Mouse (Mus musculus) heart, embryonic 15.5 days (tissue): ENCODE results near the gene Hcn3. TPM values are rescaled to one million over a fixed set of nuclear protein-coding genes. Genes with fewer than 3 reads are reported as not detected.

Source experiments
- ATAC-seq: fragments of 200-750 bp; cut with Nextera tagmentation; replicated peaks from 2 replicates; pipeline ENCODE4 v1.8.0; 2017; ENCODE audit warnings: low read depth, moderate TSS enrichment; ENCODE audit not compliant: insufficient number of reproducible peaks, insufficient read depth, low FRiP score
- H3K27ac ChIP-seq: fragments of 300-500 bp; sonication (generic); 2 replicates; pipeline ENCODE4 v1.5.1; 2015; ENCODE audit warnings: mild to moderate bottlenecking, inconsistent platforms
- H3K27me3 ChIP-seq: fragments of 300-500 bp; sonication (generic); 2 replicates; pipeline ENCODE4 v1.6.1; 2015; ENCODE audit warnings: inconsistent platforms
- H3K36me3 ChIP-seq: fragments of 300-500 bp; sonication (generic); 2 replicates; pipeline ENCODE4 v1.6.1; 2015; ENCODE audit warnings: mild to moderate bottlenecking, inconsistent platforms
- H3K4me1 ChIP-seq: fragments of 300-500 bp; sonication (generic); replicated peaks from 2 replicates; pipeline ENCODE4 v1.6.1; 2015; ENCODE audit warnings: inconsistent platforms
- H3K4me2 ChIP-seq: fragments of 300-500 bp; sonication (generic); 2 replicates; pipeline ENCODE4 v1.6.1; 2015; ENCODE audit warnings: inconsistent platforms, mild to moderate bottlenecking, moderate library complexity
- H3K4me3 ChIP-seq: fragments of 300-500 bp; sonication (generic); 2 replicates; pipeline ENCODE4 v1.5.1; 2015; ENCODE audit warnings: mild to moderate bottlenecking, inconsistent platforms
- H3K9ac ChIP-seq: fragments of 300-500 bp; sonication (generic); 2 replicates; pipeline ENCODE4 v1.6.1; 2015; ENCODE audit warnings: mild to moderate bottlenecking, inconsistent platforms
- H3K9me3 ChIP-seq: fragments of 300-500 bp; sonication (generic); replicated peaks from 2 replicates; pipeline ENCODE4 v1.6.1; 2016; ENCODE audit warnings: inconsistent platforms
- WGBS: fragments of 180-500 bp; shearing (Covaris S2); methylation state at CpG from one replicate; pipeline ENCODE4 v1.1.7; 2015; ENCODE audit warnings: mixed read lengths; 5-methylcytosine and 5-hydroxymethylcytosine counted together
- polyA plus RNA-seq: library from polyadenylated mRNA; unstranded; fragments of >200 nt; fragmentation: Nextera tagmentation; extraction: Ambion mirVana; gene quantifications from 2 replicates; pipeline ENCODE4 v1.2.1, GENCODE M21; 2015

Gene Hcn3
- 0.52 and 1.1 TPM in 2 replicates for polyA plus RNA-seq

GRCm38 (mm10) chr3:89159616-89160344 lies at the start of gene Hcn3:
Hcn3 (minus strand) TSS chr3:89160196.
- Histone ChIP-seq H3K4me1 (peaks cover 23% of the 10 kb centered on the region), H3K27me3 (peaks cover 28% of the 10 kb centered on the region), H3K36me3 (no peaks in the 10 kb centered on the region), H3K4me3 (peak within 1 kb of the TSS; percentile 67), H3K9ac (peak within 1 kb of the TSS; percentile 46), H3K27ac (no peak within 1 kb of the TSS), H3K9me3 (no peaks in the 10 kb centered on the region), H3K4me2 (peak within 1 kb of the TSS; percentile 100)
- under 1% methylated on average over 65 of the region's 66 CpGs for WGBS
- ATAC-seq = peak; percentile 70

- whole genome bisulfite sequencing = 87% methylated on average over 7 of the region's 7 CpGs
- H3K36me3 ChIP-seq = peaks cover 56% of the 10 kb centered on the region
- no peak overlapping the region for H3K9ac ChIP-seq
- H3K9me3 ChIP-seq = no peaks in the 10 kb centered on the region
- peaks cover 26% of the 10 kb centered on the region for H3K4me1 ChIP-seq
- no peak for ATAC-seq
- no peaks in the 10 kb centered on the region for H3K27me3 ChIP-seq
- no peak overlapping the region for H3K27ac ChIP-seq
- no peak overlapping the region for H3K4me2 ChIP-seq
- no peak overlapping the region for H3K4me3 ChIP-seq
These were observed 49.7 kb upstream of the Hcn3 start for GRCm38 (mm10) chr3:89209731-89210130.

- Histone ChIP-seq H3K4me3 (no peak overlapping the region), H3K9me3 (no peaks in the 10 kb centered on the region), H3K27ac (no peak overlapping the region), H3K4me1 (peaks cover 21% of the 10 kb centered on the region), H3K27me3 (no peaks in the 10 kb centered on the region), H3K9ac (no peak overlapping the region), H3K36me3 (peaks cover 59% of the 10 kb centered on the region), H3K4me2 (no peak overlapping the region)
- WGBS = 88% methylated on average over 6 of the region's 6 CpGs
- ATAC-seq = no peak
These were observed 48.7 kb upstream of the Hcn3 start for GRCm38 (mm10) chr3:89208736-89209135.

- Histone ChIP-seq H3K9ac (no peak overlapping the region), H3K36me3 (peaks cover 59% of the 10 kb centered on the region), H3K27me3 (no peaks in the 10 kb centered on the region), H3K4me2 (no peak overlapping the region), H3K4me3 (no peak overlapping the region), H3K27ac (no peak overlapping the region), H3K4me1 (peaks cover 23% of the 10 kb centered on the region), H3K9me3 (no peaks in the 10 kb centered on the region)
- no peak for ATAC-seq
- 87% methylated on average over 13 of the region's 13 CpGs for WGBS
These were observed 48.2 kb upstream of the Hcn3 start for GRCm38 (mm10) chr3:89208075-89208657.

GRCm38 (mm10) chr3:89206695-89207094 lies 46.7 kb upstream of the Hcn3 start:
- Histone ChIP-seq H3K27ac (no peak overlapping the region), H3K36me3 (peaks cover 59% of the 10 kb centered on the region), H3K27me3 (no peaks in the 10 kb centered on the region), H3K9me3 (no peaks in the 10 kb centered on the region), H3K4me2 (no peak overlapping the region), H3K4me3 (no peak overlapping the region), H3K9ac (no peak overlapping the region), H3K4me1 (peaks cover 14% of the 10 kb centered on the region)
- no peak for ATAC-seq
- WGBS = 80% methylated on average over 2 of the region's 2 CpGs

- Histone ChIP-seq H3K36me3 (peaks cover 59% of the 10 kb centered on the region), H3K4me1 (peaks cover 14% of the 10 kb centered on the region), H3K27ac (no peak overlapping the region), H3K9me3 (no peaks in the 10 kb centered on the region), H3K4me3 (no peak overlapping the region), H3K9ac (no peak overlapping the region), H3K4me2 (no peak overlapping the region), H3K27me3 (no peaks in the 10 kb centered on the region)
- 89% methylated on average over 7 of the region's 7 CpGs for WGBS
- no peak for ATAC-seq
These were observed 46.1 kb upstream of the Hcn3 start for GRCm38 (mm10) chr3:89206079-89206478.

- peaks cover 5% of the 10 kb centered on the region for H3K4me1 ChIP-seq
- peak overlapping the region; percentile 70 for H3K4me2 ChIP-seq
- 32% methylated on average over 5 of the region's 5 CpGs for WGBS
- no peaks in the 10 kb centered on the region for H3K9me3 ChIP-seq
- H3K9ac ChIP-seq = peak overlapping the region; percentile 52
- H3K4me3 ChIP-seq = peak overlapping the region; percentile 52
- ATAC-seq = 0 out of 2 replicates have a peak, but pooled peaks have one; percentile 30
- H3K27ac ChIP-seq = 0 out of 2 replicates have a peak overlapping the region, but pooled peaks have one; percentile 5
- H3K36me3 ChIP-seq = peaks cover 33% of the 10 kb centered on the region; the same call in 1 of the 2 replicates
- no peaks in the 10 kb centered on the region for H3K27me3 ChIP-seq
These were observed 43.1 kb upstream of the Hcn3 start for GRCm38 (mm10) chr3:89203142-89203514.

- peak; percentile 73 for ATAC-seq
These were observed 42.5 kb upstream of the Hcn3 start, which contains the start of gene Gba for GRCm38 (mm10) chr3:89202253-89203141. Gba (plus strand) TSS chr3:89202928.

GRCm38 (mm10) chr3:89199839-89200238 lies 39.8 kb upstream of the Hcn3 start:
- H3K36me3 ChIP-seq = peaks cover 3% of the 10 kb centered on the region; the same call in 1 of the 2 replicates
- H3K27me3 ChIP-seq = no peaks in the 10 kb centered on the region
- H3K27ac ChIP-seq = no peak overlapping the region
- 73% methylated on average over 3 of the region's 3 CpGs for WGBS
- H3K9ac ChIP-seq = no peak overlapping the region
- H3K4me2 ChIP-seq = no peak overlapping the region
- ATAC-seq = no peak
- peaks cover 14% of the 10 kb centered on the region for H3K4me1 ChIP-seq
- no peak overlapping the region for H3K4me3 ChIP-seq
- no peaks in the 10 kb centered on the region for H3K9me3 ChIP-seq

More at GRCm38 (mm10) chr3:89202253-89203141, 42.5 kb upstream of the Hcn3 start, which contains the start of gene Gba:
- H3K4me1 ChIP-seq = peaks cover 5% of the 10 kb centered on the region
- peak within 1 kb of the TSS; percentile 70 for H3K4me2 ChIP-seq
- no peaks in the 10 kb centered on the region for H3K27me3 ChIP-seq
- H3K4me3 ChIP-seq = peak within 1 kb of the TSS; percentile 52
- 24% methylated on average over 13 of the region's 13 CpGs for WGBS
- H3K9me3 ChIP-seq = no peaks in the 10 kb centered on the region
- H3K9ac ChIP-seq = peak within 1 kb of the TSS; percentile 52
- peaks cover 27% of the 10 kb centered on the region; the same call in 1 of the 2 replicates for H3K36me3 ChIP-seq
- peak within 1 kb of the TSS; percentile 5; the same call in 1 of the 2 replicates for H3K27ac ChIP-seq

GRCm38 (mm10) chr3:89195979-89196877 lies 36.2 kb upstream of the Hcn3 start:
- Histone ChIP-seq H3K4me1 (peaks cover 8% of the 10 kb centered on the region), H3K27ac (peak overlapping the region; percentile 78), H3K9ac (peak overlapping the region; percentile 67), H3K4me3 (peak overlapping the region; percentile 53), H3K27me3 (no peaks in the 10 kb centered on the region), H3K9me3 (no peaks in the 10 kb centered on the region), H3K36me3 (no peaks in the 10 kb centered on the region), H3K4me2 (peak overlapping the region; percentile 67)
- 8% methylated on average over 33 of the region's 33 CpGs for WGBS
- peak; percentile 98 for ATAC-seq
